Mouse (Mus musculus) forebrain, embryonic 12.5 days (tissue): ENCODE measurements around the gene Ddo. TPM values are rescaled to one million over a fixed set of nuclear protein-coding genes. Genes with fewer than 3 reads are reported as not detected.

Experiments used
- ATAC-seq: fragments of 200-750 bp; cut with Nextera tagmentation; 2 replicates; pipeline ENCODE4 v1.8.0; 2017; ENCODE audit warnings: moderate TSS enrichment; ENCODE audit not compliant: low FRiP score
- H3K27ac ChIP-seq: fragments of 300-500 bp; sonication (generic); 2 replicates; pipeline ENCODE4 v1.5.1; 2016; ENCODE audit warnings: mild to moderate bottlenecking
- H3K27me3 ChIP-seq: fragments of 300-500 bp; sonication (generic); 2 replicates; pipeline ENCODE4 v1.6.1; 2016; ENCODE audit warnings: mild to moderate bottlenecking
- H3K36me3 ChIP-seq: fragments of 300-500 bp; sonication (generic); replicated peaks from 2 replicates; pipeline ENCODE4 v1.6.1; 2016; ENCODE audit warnings: mild to moderate bottlenecking
- H3K4me1 ChIP-seq: fragments of 300-500 bp; sonication (generic); 2 replicates; pipeline ENCODE4 v1.6.1; 2016
- H3K4me2 ChIP-seq: fragments of 300-500 bp; sonication (generic); 2 replicates; pipeline ENCODE4 v1.6.1; 2016; ENCODE audit warnings: mild to moderate bottlenecking, moderate library complexity
- H3K4me3 ChIP-seq: fragments of 300-500 bp; sonication (generic); replicated peaks from 2 replicates; pipeline ENCODE4 v1.5.1; 2016; ENCODE audit warnings: mild to moderate bottlenecking
- H3K9ac ChIP-seq: fragments of 300-500 bp; sonication (generic); 2 replicates; pipeline ENCODE4 v1.6.1; 2016; ENCODE audit warnings: mild to moderate bottlenecking
- H3K9me3 ChIP-seq: fragments of 300-500 bp; sonication (generic); 2 replicates; pipeline ENCODE4 v1.6.1; 2016
- WGBS: fragments of 180-500 bp; shearing (Covaris S2); methylation state at CpG from one replicate; pipeline ENCODE4 v1.1.7; 2016; 5-methylcytosine and 5-hydroxymethylcytosine counted together
- polyA plus RNA-seq: library from polyadenylated mRNA; unstranded; fragments of >200 nt; fragmentation: Nextera tagmentation; extraction: Ambion mirVana; gene quantifications from 2 replicates; pipeline ENCODE4 v1.2.1, GENCODE M21; 2016

The Ddo gene
- polyA plus RNA-seq, 1 experiment from 2014 or later = 0.23 TPM

DNA sequence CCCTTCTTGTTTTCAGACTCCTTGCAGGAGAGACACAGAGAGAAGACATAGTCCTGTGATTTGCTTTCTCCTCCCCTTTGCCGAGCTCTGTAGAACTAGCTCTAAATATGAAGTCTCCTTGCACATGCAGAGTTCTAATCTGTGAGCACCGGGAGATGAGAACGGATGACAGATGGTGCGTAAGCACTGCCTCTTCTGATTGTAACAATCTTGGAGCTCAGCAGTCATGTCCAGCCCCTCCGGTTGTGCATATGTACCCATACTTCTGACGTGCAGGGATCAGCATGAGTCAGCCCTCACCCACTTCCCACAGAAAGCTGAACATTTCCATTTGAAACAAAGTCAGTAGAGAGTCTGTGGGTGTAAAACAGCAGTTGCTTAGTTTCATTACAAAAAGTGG, 58.5 kb downstream of the Ddo start:
- Histone ChIP-seq H3K4me3 (no peak overlapping the region), H3K9me3 (no peaks in the 10 kb centered on the region), H3K9ac (no peak overlapping the region), H3K4me1 (peaks cover 15% of the 10 kb centered on the region), H3K27ac (no peak overlapping the region), H3K4me2 (no peak overlapping the region), H3K36me3 (no peaks in the 10 kb centered on the region), H3K27me3 (0 out of 2 replicates have a peak, but pooled peaks cover 9% of the 10 kb centered on the region)
- WGBS = 76% methylated on average over 6 of the region's 6 CpGs
- no peak for ATAC-seq

DNA sequence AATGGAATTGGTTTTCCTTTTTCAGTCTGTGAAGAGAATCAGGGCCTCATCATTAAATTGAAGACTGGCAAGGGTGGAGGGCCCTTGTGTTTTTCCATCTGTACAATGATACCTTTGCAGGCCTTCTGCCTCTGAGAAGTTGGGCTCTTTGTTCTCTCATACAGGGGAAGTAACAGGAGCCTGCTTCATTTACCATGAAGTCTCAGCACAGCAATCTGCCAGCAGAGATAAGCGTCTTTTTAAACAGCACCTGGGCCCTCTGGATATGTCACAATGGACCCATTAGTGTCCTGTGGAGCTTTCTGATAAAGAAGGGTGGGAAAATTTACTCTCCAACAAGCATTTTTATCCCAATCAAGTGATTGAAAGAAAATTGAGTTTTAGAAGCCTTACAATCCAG, 59.1 kb downstream of the Ddo start:
- ATAC-seq = 0 out of 2 replicates have a peak, but pooled peaks have one; percentile 41
- H3K4me2 ChIP-seq = no peak overlapping the region
- H3K9me3 ChIP-seq = no peaks in the 10 kb centered on the region
- peaks cover 9% of the 10 kb centered on the region; the same call in 1 of the 2 replicates for H3K4me1 ChIP-seq
- 0 out of 2 replicates have a peak, but pooled peaks cover 8% of the 10 kb centered on the region for H3K27me3 ChIP-seq
- H3K9ac ChIP-seq = no peak overlapping the region
- H3K36me3 ChIP-seq = no peaks in the 10 kb centered on the region
- whole genome bisulfite sequencing = 29% methylated on average over 1 of the region's 1 CpGs
- no peak overlapping the region for H3K4me3 ChIP-seq
- no peak overlapping the region for H3K27ac ChIP-seq

GRCm38 (mm10) chr10:40698652-40699051, 68.8 kb downstream of the Ddo start:
- Histone ChIP-seq H3K4me1 (no peaks in the 10 kb centered on the region), H3K4me2 (no peak overlapping the region), H3K36me3 (no peaks in the 10 kb centered on the region), H3K9me3 (no peaks in the 10 kb centered on the region), H3K27me3 (no peaks in the 10 kb centered on the region), H3K9ac (no peak overlapping the region), H3K4me3 (no peak overlapping the region), H3K27ac (no peak overlapping the region)
- 87% methylated on average over 4 of the region's 4 CpGs for WGBS
- ATAC-seq = no peak

- no peak for ATAC-seq
- H3K27ac ChIP-seq = no peak overlapping the region
- H3K9ac ChIP-seq = no peak overlapping the region
- H3K27me3 ChIP-seq = no peaks in the 10 kb centered on the region
- 0 out of 2 replicates have a peak, but pooled peaks cover 5% of the 10 kb centered on the region for H3K4me1 ChIP-seq
- WGBS = 90% methylated on average over 7 of the region's 7 CpGs
- no peak overlapping the region for H3K4me3 ChIP-seq
- no peaks in the 10 kb centered on the region for H3K36me3 ChIP-seq
- no peak overlapping the region for H3K4me2 ChIP-seq
- no peaks in the 10 kb centered on the region for H3K9me3 ChIP-seq
These were observed 81.3 kb downstream of the Ddo start for GRCm38 (mm10) chr10:40711127-40711526.

- 0 out of 2 replicates have a peak, but pooled peaks cover 5% of the 10 kb centered on the region for H3K4me1 ChIP-seq
- no peak overlapping the region for H3K27ac ChIP-seq
- peak; percentile 44; the same call in 1 of the 2 replicates for ATAC-seq
- no peaks in the 10 kb centered on the region for H3K9me3 ChIP-seq
- WGBS = 50% methylated on average over 9 of the region's 9 CpGs
- no peaks in the 10 kb centered on the region for H3K36me3 ChIP-seq
- H3K27me3 ChIP-seq = no peaks in the 10 kb centered on the region
- H3K4me2 ChIP-seq = no peak overlapping the region
- H3K4me3 ChIP-seq = no peak overlapping the region
- H3K9ac ChIP-seq = no peak overlapping the region
These were observed 83.3 kb downstream of the Ddo start for GRCm38 (mm10) chr10:40713018-40713608.

- no peak for ATAC-seq
These were observed 84.0 kb downstream of the Ddo start for GRCm38 (mm10) chr10:40713829-40714228.

GRCm38 (mm10) chr10:40715151-40715550, 85.3 kb downstream of the Ddo start:
- 96% methylated on average over 4 of the region's 4 CpGs for WGBS
- H3K9ac ChIP-seq = no peak overlapping the region
- no peak overlapping the region for H3K4me3 ChIP-seq
- H3K27me3 ChIP-seq = no peaks in the 10 kb centered on the region
- ATAC-seq = no peak
- no peaks in the 10 kb centered on the region for H3K9me3 ChIP-seq
- no peaks in the 10 kb centered on the region for H3K36me3 ChIP-seq
- no peak overlapping the region for H3K27ac ChIP-seq
- 0 out of 2 replicates have a peak, but pooled peaks cover 5% of the 10 kb centered on the region for H3K4me1 ChIP-seq
- no peak overlapping the region for H3K4me2 ChIP-seq

More at GRCm38 (mm10) chr10:40713829-40714228, 84.0 kb downstream of the Ddo start:
- Histone ChIP-seq H3K4me2 (no peak overlapping the region), H3K4me3 (no peak overlapping the region), H3K9ac (no peak overlapping the region), H3K9me3 (no peaks in the 10 kb centered on the region), H3K27me3 (no peaks in the 10 kb centered on the region), H3K27ac (no peak overlapping the region), H3K4me1 (0 out of 2 replicates have a peak, but pooled peaks cover 5% of the 10 kb centered on the region), H3K36me3 (no peaks in the 10 kb centered on the region)
- WGBS = 93% methylated on average over 9 of the region's 9 CpGs

DNA sequence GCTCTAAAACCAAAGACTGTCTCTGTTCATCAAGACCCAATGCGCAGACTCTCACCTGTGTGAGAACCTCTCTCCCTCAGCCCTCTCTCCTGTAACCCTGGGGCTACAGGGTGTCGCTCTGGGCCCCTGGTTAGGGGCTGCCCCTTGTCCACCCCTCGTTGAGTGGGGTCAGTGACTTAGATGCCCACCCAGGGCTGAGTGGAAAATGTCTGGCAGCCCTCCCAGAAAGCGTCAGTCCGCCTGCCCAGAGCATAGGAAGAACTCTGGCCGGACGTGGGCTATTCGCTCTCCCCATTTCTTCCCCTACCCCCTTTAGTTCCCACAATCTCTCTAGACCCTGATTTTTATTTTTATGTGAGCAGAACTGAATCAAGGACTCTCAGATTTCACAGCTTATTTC, 86.5 kb downstream of the Ddo start:
- 86% methylated on average over 8 of the region's 8 CpGs for WGBS
- Histone ChIP-seq H3K9ac (no peak overlapping the region), H3K27ac (no peak overlapping the region), H3K4me1 (0 out of 2 replicates have a peak, but pooled peaks cover 5% of the 10 kb centered on the region), H3K9me3 (no peaks in the 10 kb centered on the region), H3K4me3 (no peak overlapping the region), H3K36me3 (no peaks in the 10 kb centered on the region), H3K4me2 (no peak overlapping the region), H3K27me3 (no peaks in the 10 kb centered on the region)
- no peak for ATAC-seq

DNA sequence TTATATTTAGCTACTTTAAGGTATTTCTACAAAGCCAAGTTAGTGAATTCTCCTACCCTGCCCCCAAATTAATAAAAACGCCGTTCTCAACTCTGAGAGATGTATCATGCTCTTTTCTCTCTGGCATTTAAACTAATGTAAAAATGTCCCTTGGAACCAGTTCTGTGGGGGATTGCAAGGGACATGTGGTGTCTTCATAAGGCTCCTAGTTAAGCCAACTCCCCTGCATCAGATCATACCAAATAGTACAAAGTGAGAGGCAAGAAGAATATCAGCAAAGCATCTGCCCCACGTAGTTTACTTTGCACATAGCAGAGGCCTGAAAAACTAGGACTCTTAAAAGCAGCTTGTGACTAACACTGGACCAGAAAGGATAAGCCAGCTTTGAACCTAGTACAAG, 86.9 kb downstream of the Ddo start:
- Histone ChIP-seq H3K4me1 (0 out of 2 replicates have a peak, but pooled peaks cover 5% of the 10 kb centered on the region), H3K27ac (no peak overlapping the region), H3K4me2 (no peak overlapping the region), H3K4me3 (no peak overlapping the region), H3K36me3 (no peaks in the 10 kb centered on the region), H3K9ac (no peak overlapping the region), H3K27me3 (no peaks in the 10 kb centered on the region), H3K9me3 (no peaks in the 10 kb centered on the region)
- WGBS = 86% methylated on average over 3 of the region's 3 CpGs
- no peak for ATAC-seq

DNA sequence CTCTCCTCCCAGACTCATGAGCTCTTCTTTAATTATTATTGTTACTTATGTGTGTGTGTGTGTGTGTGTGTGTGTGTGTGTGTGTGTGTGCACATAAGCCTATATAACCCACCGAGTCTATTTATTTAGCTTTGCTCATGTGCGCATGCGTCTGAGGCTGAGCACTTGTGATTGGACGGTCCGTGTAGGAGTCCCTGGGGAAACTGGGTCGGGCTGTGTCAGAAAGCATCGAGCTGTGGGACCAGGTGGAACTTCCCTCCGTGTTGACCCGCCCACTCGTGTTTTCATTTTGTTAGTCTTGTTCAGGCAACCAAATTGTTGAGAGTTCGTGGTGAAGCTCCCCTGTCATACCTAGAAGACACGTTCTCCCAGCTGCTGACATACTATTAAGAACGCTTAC, 88.6 kb downstream of the Ddo start:
- no peaks in the 10 kb centered on the region for H3K36me3 ChIP-seq
- no peaks in the 10 kb centered on the region for H3K9me3 ChIP-seq
- no peak overlapping the region for H3K4me3 ChIP-seq
- no peak overlapping the region for H3K4me2 ChIP-seq
- H3K27me3 ChIP-seq = no peaks in the 10 kb centered on the region
- H3K27ac ChIP-seq = no peak overlapping the region
- H3K4me1 ChIP-seq = 0 out of 2 replicates have a peak, but pooled peaks cover under 1% of the 10 kb centered on the region
- no peak overlapping the region for H3K9ac ChIP-seq
- ATAC-seq = no peak
- WGBS = 97% methylated on average over 13 of the region's 13 CpGs

DNA sequence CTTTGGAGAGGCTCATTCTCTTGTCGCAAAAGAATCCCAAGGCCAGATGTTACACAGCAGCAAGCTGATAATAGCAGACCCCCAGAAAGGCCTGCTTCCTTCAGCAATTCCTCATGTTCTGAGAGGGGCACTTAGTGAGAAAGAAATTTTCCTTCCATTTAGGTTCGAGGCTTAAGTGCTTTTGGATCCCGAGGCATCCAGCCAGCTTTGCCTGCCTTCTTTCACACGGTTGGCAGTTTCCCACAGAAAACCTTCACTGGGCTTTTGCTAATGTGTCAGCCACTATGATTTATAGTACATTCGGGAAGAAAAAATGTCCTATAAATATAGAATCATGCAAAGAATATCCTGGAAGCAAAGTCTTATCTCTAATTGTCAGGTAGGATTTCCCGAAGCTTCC, 89.3 kb downstream of the Ddo start:
- no peaks in the 10 kb centered on the region for H3K9me3 ChIP-seq
- H3K27me3 ChIP-seq = no peaks in the 10 kb centered on the region
- no peak overlapping the region for H3K9ac ChIP-seq
- no peak overlapping the region for H3K4me2 ChIP-seq
- no peak overlapping the region for H3K27ac ChIP-seq
- WGBS = 84% methylated on average over 6 of the region's 6 CpGs
- peaks cover 5% of the 10 kb centered on the region; the same call in 1 of the 2 replicates for H3K4me1 ChIP-seq
- ATAC-seq = no peak
- H3K36me3 ChIP-seq = no peaks in the 10 kb centered on the region
- H3K4me3 ChIP-seq = no peak overlapping the region

DNA sequence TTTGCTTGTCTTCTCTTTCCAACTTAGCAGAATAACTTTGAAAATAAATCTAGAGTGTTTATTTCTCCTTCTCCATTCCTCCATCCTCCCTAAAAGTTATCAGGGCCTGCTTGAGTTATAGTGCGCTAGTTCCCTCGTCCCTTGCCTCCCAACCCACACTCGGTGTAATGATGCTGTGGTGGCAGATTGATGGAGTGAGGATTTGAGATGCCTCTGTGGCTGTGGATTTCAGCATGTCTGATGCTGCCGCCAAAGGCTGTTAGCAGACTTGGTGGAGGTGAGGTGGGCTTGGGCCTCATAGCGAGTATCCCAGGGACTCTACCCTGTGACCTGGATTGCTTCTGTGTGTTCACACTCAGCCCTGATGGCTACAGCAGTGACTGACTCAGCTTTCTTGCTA, 91.1 kb downstream of the Ddo start:
- Histone ChIP-seq H3K4me1 (peaks cover 15% of the 10 kb centered on the region), H3K9ac (no peak overlapping the region), H3K4me3 (no peak overlapping the region), H3K4me2 (no peak overlapping the region), H3K27ac (no peak overlapping the region), H3K36me3 (no peaks in the 10 kb centered on the region), H3K27me3 (no peaks in the 10 kb centered on the region), H3K9me3 (no peaks in the 10 kb centered on the region)
- ATAC-seq = no peak
- 78% methylated on average over 5 of the region's 5 CpGs for WGBS

- Histone ChIP-seq H3K36me3 (no peaks in the 10 kb centered on the region), H3K4me2 (no peak overlapping the region), H3K27me3 (no peaks in the 10 kb centered on the region), H3K9ac (no peak overlapping the region), H3K4me3 (no peak overlapping the region), H3K9me3 (no peaks in the 10 kb centered on the region), H3K4me1 (peaks cover 33% of the 10 kb centered on the region), H3K27ac (no peak overlapping the region)
- 21% methylated on average over 6 of the region's 6 CpGs for WGBS
- ATAC-seq = peak; percentile 17; the same call in 1 of the 2 replicates
These were observed 94.5 kb downstream of the Ddo start for GRCm38 (mm10) chr10:40724342-40724741.
